Comparison of ENCODE assay signal across 10 mouse cellular contexts in genomic region chr19:3913692-3914091, GRCm38 (mm10). TPM values are rescaled to one million over a fixed set of nuclear protein-coding genes. Genes with fewer than 3 reads are reported as not detected.
A peak's percentile ranks its signal among the peaks of the same experiment; 100 is the strongest.
DNase-seq lines count a peak whose midpoint lies in the region; ATAC-seq and TF ChIP-seq lines count a peak whose summit lies in the region.
"Had no signal": no experiment of that assay in that cellular context is flagged by ENCODE, and none has a peak within 500 bp of the region (broad histone marks: within the 10 kb centered on the region; RNA-seq: fewer than 3 reads in every experiment).

No protein-coding gene starts in this region.

- peak overlapping the region; percentile 80 for H3K4me2 ChIP-seq in neural tube, embryonic 11.5 days (ENCODE audit: low read depth)
- peak overlapping the region; percentile 65 for H3K4me2 ChIP-seq in limb, embryonic 14.5 days (replicated peaks; ENCODE audit: low read depth, low read length, severe bottlenecking)
- H3K4me2 ChIP-seq in stomach, embryonic 16.5 days (ENCODE audit: low read depth, low read length): peak overlapping the region; percentile 97

- DNase-seq in cerebellum, adult 9-10 months: peak; percentile 52
- no peak for DNase-seq in cerebellum, postnatal 14 days
- DNase-seq in neural tube, embryonic 11.5 days (ENCODE audit: low spot score): no peak
- DNase-seq in neural tube, embryonic 10.5 days (ENCODE audit: extremely low spot score, low spot score): no peak
- DNase-seq in limb, embryonic 14.5 days (ENCODE audit: low spot score): no peak
- no peak for DNase-seq in adrenal gland, postnatal 10 days
- DNase-seq in natural killer cell, adult 2 months (ENCODE audit: low spot score in 2 of 2): no peak
- DNase-seq: lung, postnatal 4 days; thymus, postnatal 25 days had no signal

- TF ChIP-seq POLR2A in limb, embryonic 14.5 days (IDR thresholded peaks at IDR 0.05; ENCODE audit: borderline replicate concordance, extremely low read depth, insufficient read depth, insufficient read length): no peak

- peaks cover 8% of the 10 kb centered on the region for H3K36me3 ChIP-seq in neural tube, embryonic 11.5 days (ENCODE audit: control insufficient read depth, insufficient read depth, low read length)
- peaks cover 18% of the 10 kb centered on the region for H3K36me3 ChIP-seq in limb, embryonic 14.5 days (ENCODE audit: control insufficient read depth, insufficient read depth, low read length)
- peaks cover 9% of the 10 kb centered on the region; the same call in 1 of the 2 replicates for H3K36me3 ChIP-seq in stomach, embryonic 16.5 days (ENCODE audit: control insufficient read depth, insufficient read depth, low read length)

- H3K9ac ChIP-seq in neural tube, embryonic 11.5 days (ENCODE audit: low read length): peak overlapping the region; percentile 62
- 0 out of 2 replicates have a peak overlapping the region, but pooled peaks have one; percentile 41 for H3K9ac ChIP-seq in limb, embryonic 14.5 days (ENCODE audit: low read depth, low read length, severe bottlenecking)
- peak overlapping the region; percentile 77 for H3K9ac ChIP-seq in stomach, embryonic 16.5 days (ENCODE audit: low read length)

- 87% methylated on average over 8 of the region's 8 CpGs for WGBS in neural tube, embryonic 11.5 days
- WGBS in limb, embryonic 14.5 days: 87% methylated on average over 8 of the region's 8 CpGs
- WGBS in stomach, embryonic 16.5 days: 85% methylated on average over 8 of the region's 8 CpGs

- H3K4me1 ChIP-seq in neural tube, embryonic 11.5 days (ENCODE audit: control insufficient read depth, insufficient read depth, low read length): peaks cover 11% of the 10 kb centered on the region
- peaks cover 14% of the 10 kb centered on the region for H3K4me1 ChIP-seq in limb, embryonic 14.5 days (ENCODE audit: control insufficient read depth, insufficient read depth, low read length)
- peaks cover 19% of the 10 kb centered on the region for H3K4me1 ChIP-seq in stomach, embryonic 16.5 days (ENCODE audit: control insufficient read depth, insufficient read depth, low read length)

- no peak overlapping the region for H3K27ac ChIP-seq in neural tube, embryonic 11.5 days (ENCODE audit: low read depth, low read length)
- no peak overlapping the region for H3K27ac ChIP-seq in limb, embryonic 14.5 days (replicated peaks; ENCODE audit: low read depth, low read length)
- H3K27ac ChIP-seq in stomach, embryonic 16.5 days (ENCODE audit: low read length): peak overlapping the region; percentile 82; the same call in 1 of the 2 replicates

- ATAC-seq in neural tube, embryonic 11.5 days (ENCODE audit: insufficient read depth, low FRiP score, low TSS enrichment): no peak
- ATAC-seq in limb, embryonic 14.5 days (ENCODE audit: low FRiP score, low read depth): no peak
- ATAC-seq in stomach, embryonic 16.5 days (ENCODE audit: insufficient read depth, low FRiP score): no peak

- H3K27me3 ChIP-seq in neural tube, embryonic 11.5 days (ENCODE audit: control insufficient read depth, insufficient read depth, low read length): no peaks in the 10 kb centered on the region
- no peaks in the 10 kb centered on the region for H3K27me3 ChIP-seq in limb, embryonic 14.5 days (ENCODE audit: control insufficient read depth, insufficient read depth, low read length)
- no peaks in the 10 kb centered on the region for H3K27me3 ChIP-seq in stomach, embryonic 16.5 days (ENCODE audit: control insufficient read depth, insufficient read depth, low read length)

- no peaks in the 10 kb centered on the region for H3K9me3 ChIP-seq in neural tube, embryonic 11.5 days (ENCODE audit: control insufficient read depth, low read length)
- no peaks in the 10 kb centered on the region for H3K9me3 ChIP-seq in limb, embryonic 14.5 days (ENCODE audit: control insufficient read depth, low read length)
- no peaks in the 10 kb centered on the region for H3K9me3 ChIP-seq in stomach, embryonic 16.5 days (replicated peaks; ENCODE audit: control insufficient read depth, low read length)

- peak overlapping the region; percentile 64 for H3K4me3 ChIP-seq in neural tube, embryonic 11.5 days (ENCODE audit: low read depth, low read length)
- peak overlapping the region; percentile 55 for H3K4me3 ChIP-seq in limb, embryonic 14.5 days (replicated peaks; ENCODE audit: low read length)
- peak overlapping the region; percentile 73 for H3K4me3 ChIP-seq in stomach, embryonic 16.5 days (replicated peaks; ENCODE audit: low read length)

RNA-seq across cellular contexts. Expression of gene Ndufs8, which starts 1.1 kb away (rescaled TPM):
- 258 and 266 TPM in 2 replicates for polyA plus RNA-seq in neural tube, embryonic 11.5 days (2014; fragmentation: Nextera tagmentation; extraction: Ambion mirVana)
- polyA plus RNA-seq in limb, embryonic 14.5 days (2012; rRNA removed): 186 and 202 TPM in 2 replicates
- polyA plus RNA-seq in limb, embryonic 14.5 days (2014; fragmentation: Nextera tagmentation; extraction: Ambion mirVana): 314 and 322 TPM in 2 replicates
- 271 and 298 TPM in 2 replicates for polyA plus RNA-seq in stomach, embryonic 16.5 days (2015; fragmentation: Nextera tagmentation; extraction: Ambion mirVana)
- total RNA-seq in adrenal gland, postnatal 10 days (2021): 100 to 1,000 TPM; 409 to 436 TPM

RNA-seq across cellular contexts. Expression of gene Tcirg1, which starts 6.8 kb away (rescaled TPM):
- 17.3 TPM in 2 replicates for polyA plus RNA-seq in neural tube, embryonic 11.5 days (2014; fragmentation: Nextera tagmentation; extraction: Ambion mirVana)
- 145 and 191 TPM in 2 replicates for polyA plus RNA-seq in limb, embryonic 14.5 days (2012; rRNA removed)
- 36.8 and 37.8 TPM in 2 replicates for polyA plus RNA-seq in limb, embryonic 14.5 days (2014; fragmentation: Nextera tagmentation; extraction: Ambion mirVana)
- 43.1 and 46.6 TPM in 2 replicates for polyA plus RNA-seq in stomach, embryonic 16.5 days (2015; fragmentation: Nextera tagmentation; extraction: Ambion mirVana)
- 10 to 100 TPM; 40.7 to 52.9 TPM for total RNA-seq in adrenal gland, postnatal 10 days (2021)

RNA-seq across cellular contexts. Expression of gene Aldh3b1, which starts 15.9 kb away (rescaled TPM):
- 0.65 and 0.73 TPM in 2 replicates for polyA plus RNA-seq in neural tube, embryonic 11.5 days (2014; fragmentation: Nextera tagmentation; extraction: Ambion mirVana)
- polyA plus RNA-seq in limb, embryonic 14.5 days (2012; rRNA removed): 1.8 and 1.9 TPM in 2 replicates
- 2.6 and 2.9 TPM in 2 replicates for polyA plus RNA-seq in limb, embryonic 14.5 days (2014; fragmentation: Nextera tagmentation; extraction: Ambion mirVana)
- 3.5 and 4.9 TPM in 2 replicates for polyA plus RNA-seq in stomach, embryonic 16.5 days (2015; fragmentation: Nextera tagmentation; extraction: Ambion mirVana)
- total RNA-seq in adrenal gland, postnatal 10 days (2021): 10 to 100 TPM; 50.9 to 71.0 TPM

RNA-seq across cellular contexts. Expression of gene Unc93b1, which starts 21.3 kb away (rescaled TPM):
- polyA plus RNA-seq in neural tube, embryonic 11.5 days (2014; fragmentation: Nextera tagmentation; extraction: Ambion mirVana): 5.3 and 7.1 TPM in 2 replicates
- 33.3 and 40.7 TPM in 2 replicates for polyA plus RNA-seq in limb, embryonic 14.5 days (2012; rRNA removed)
- 21.9 and 23.3 TPM in 2 replicates for polyA plus RNA-seq in limb, embryonic 14.5 days (2014; fragmentation: Nextera tagmentation; extraction: Ambion mirVana)
- 25.6 and 29.9 TPM in 2 replicates for polyA plus RNA-seq in stomach, embryonic 16.5 days (2015; fragmentation: Nextera tagmentation; extraction: Ambion mirVana)
- total RNA-seq in adrenal gland, postnatal 10 days (2021): 10 to 100 TPM; 42.5 to 47.5 TPM

RNA-seq across cellular contexts. Expression of gene Aldh3b3, which starts 44.8 kb away (rescaled TPM):
- polyA plus RNA-seq in neural tube, embryonic 11.5 days (2014; fragmentation: Nextera tagmentation; extraction: Ambion mirVana): not detected in 2 replicates
- polyA plus RNA-seq in limb, embryonic 14.5 days (2012; rRNA removed): 0.32 and 0.52 TPM in 2 replicates
- 0.33 and 0.39 TPM in 2 replicates for polyA plus RNA-seq in limb, embryonic 14.5 days (2014; fragmentation: Nextera tagmentation; extraction: Ambion mirVana)
- polyA plus RNA-seq in stomach, embryonic 16.5 days (2015; fragmentation: Nextera tagmentation; extraction: Ambion mirVana): 0.39 and 0.92 TPM in 2 replicates
- total RNA-seq in adrenal gland, postnatal 10 days (2021): under 1 TPM; 0.63 to 0.76 TPM
